Mouse (Mus musculus): Measurements from ENCODE around the gene Ccl2. TPM values are rescaled to one million over a fixed set of nuclear protein-coding genes. Genes with fewer than 3 reads are reported as not detected.

Gene Ccl2
- polyA plus RNA-seq, 1 experiment from 2014 or later, result 3.6 TPM

- Histone ChIP-seq H3K36me3 (ENCODE audit: control insufficient read depth, insufficient read depth, low read length) (no peaks in the 10 kb centered on the region), H3K9me3 (ENCODE audit: control insufficient read depth, low read length) (no peaks in the 10 kb centered on the region), H3K4me2 (ENCODE audit: low read length) (no peak overlapping the region), H3K27me3 (ENCODE audit: control insufficient read depth, insufficient read depth, low read length) (no peaks in the 10 kb centered on the region), H3K4me1 (ENCODE audit: control insufficient read depth, insufficient read depth, low read length) (no peaks in the 10 kb centered on the region), H3K4me3 (replicated peaks; ENCODE audit: low read depth, low read length) (no peak overlapping the region), H3K27ac (replicated peaks; ENCODE audit: low read depth, low read length) (no peak overlapping the region), H3K9ac (replicated peaks; ENCODE audit: low read length) (no peak overlapping the region)
- no peak for ATAC-seq (ENCODE audit: low FRiP score, low TSS enrichment)
- WGBS, result 88% methylated on average over 3 of the region's 3 CpGs
- no peak for DNase-seq
Observed at GRCm38 (mm10) chr11:82073686-82074085, 38.3 kb downstream of the Ccl2 start.

- H3K4me2 ChIP-seq (ENCODE audit: low read length), result no peak overlapping the region
- 82% methylated on average over 3 of the region's 3 CpGs for WGBS
- DNase-seq (no peak), ATAC-seq (ENCODE audit: low FRiP score, low TSS enrichment) (no peak)
- H3K9ac ChIP-seq (replicated peaks; ENCODE audit: low read length), result no peak overlapping the region
- no peaks in the 10 kb centered on the region for H3K36me3 ChIP-seq (ENCODE audit: control insufficient read depth, insufficient read depth, low read length)
- H3K4me1 ChIP-seq (ENCODE audit: control insufficient read depth, insufficient read depth, low read length), result no peaks in the 10 kb centered on the region
- H3K4me3 ChIP-seq (replicated peaks; ENCODE audit: low read depth, low read length), result no peak overlapping the region
- no peaks in the 10 kb centered on the region for H3K9me3 ChIP-seq (ENCODE audit: control insufficient read depth, low read length)
- H3K27me3 ChIP-seq (ENCODE audit: control insufficient read depth, insufficient read depth, low read length), result no peaks in the 10 kb centered on the region
- H3K27ac ChIP-seq (replicated peaks; ENCODE audit: low read depth, low read length), result no peak overlapping the region
Observed at GRCm38 (mm10) chr11:82077031-82077430, 41.7 kb downstream of the Ccl2 start.

DNA sequence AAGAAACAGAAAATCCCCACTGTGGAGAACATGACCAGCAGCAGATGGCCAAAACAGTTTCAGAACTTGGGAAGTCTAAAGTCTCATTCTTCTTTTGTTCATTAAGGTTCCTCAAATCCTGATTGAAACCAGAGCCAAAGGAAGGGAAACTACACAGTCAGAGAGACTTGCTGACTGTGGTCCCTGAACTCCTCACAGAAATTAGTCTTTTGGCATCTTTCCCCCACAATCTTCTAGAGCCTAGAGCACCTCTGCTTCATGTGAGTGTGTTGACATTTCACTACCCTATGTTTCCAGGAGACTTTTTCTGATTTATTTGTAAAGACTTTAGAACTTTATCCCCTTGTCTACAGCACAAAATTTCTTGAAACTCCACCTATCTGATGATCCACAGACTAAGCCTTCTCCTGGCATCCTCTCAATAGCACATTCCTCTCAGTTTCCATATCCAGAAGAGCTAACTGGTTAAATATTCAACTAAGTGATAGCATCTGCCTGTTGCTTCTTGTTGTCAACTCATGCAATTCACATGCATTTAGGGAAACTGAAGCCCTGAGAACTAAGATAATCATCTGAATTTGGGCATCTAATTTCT lies 42.9 kb downstream of the Ccl2 start:
- Histone ChIP-seq H3K9me3 (ENCODE audit: control insufficient read depth, low read length) (no peaks in the 10 kb centered on the region), H3K4me1 (ENCODE audit: control insufficient read depth, insufficient read depth, low read length) (no peaks in the 10 kb centered on the region), H3K36me3 (ENCODE audit: control insufficient read depth, insufficient read depth, low read length) (no peaks in the 10 kb centered on the region), H3K27me3 (ENCODE audit: control insufficient read depth, insufficient read depth, low read length) (no peaks in the 10 kb centered on the region), H3K9ac (replicated peaks; ENCODE audit: low read length) (no peak overlapping the region), H3K4me3 (replicated peaks; ENCODE audit: low read depth, low read length) (no peak overlapping the region), H3K4me2 (ENCODE audit: low read length) (no peak overlapping the region), H3K27ac (replicated peaks; ENCODE audit: low read depth, low read length) (no peak overlapping the region)
- DNase-seq, result no peak
- no peak for ATAC-seq (ENCODE audit: low FRiP score, low TSS enrichment)

GRCm38 (mm10) chr11:82080865-82081264 lies 45.5 kb downstream of the Ccl2 start:
- no peaks in the 10 kb centered on the region for H3K9me3 ChIP-seq (ENCODE audit: control insufficient read depth, low read length)
- H3K4me2 ChIP-seq (ENCODE audit: low read length), result no peak overlapping the region
- no peaks in the 10 kb centered on the region for H3K4me1 ChIP-seq (ENCODE audit: control insufficient read depth, insufficient read depth, low read length)
- no peak overlapping the region for H3K9ac ChIP-seq (replicated peaks; ENCODE audit: low read length)
- H3K36me3 ChIP-seq (ENCODE audit: control insufficient read depth, insufficient read depth, low read length), result no peaks in the 10 kb centered on the region
- WGBS, result 81% methylated on average over 3 of the region's 3 CpGs
- H3K27me3 ChIP-seq (ENCODE audit: control insufficient read depth, insufficient read depth, low read length), result no peaks in the 10 kb centered on the region
- no peak overlapping the region for H3K4me3 ChIP-seq (replicated peaks; ENCODE audit: low read depth, low read length)
- no peak for ATAC-seq (ENCODE audit: low FRiP score, low TSS enrichment)
- no peak overlapping the region for H3K27ac ChIP-seq (replicated peaks; ENCODE audit: low read depth, low read length)
- DNase-seq, result no peak

DNA sequence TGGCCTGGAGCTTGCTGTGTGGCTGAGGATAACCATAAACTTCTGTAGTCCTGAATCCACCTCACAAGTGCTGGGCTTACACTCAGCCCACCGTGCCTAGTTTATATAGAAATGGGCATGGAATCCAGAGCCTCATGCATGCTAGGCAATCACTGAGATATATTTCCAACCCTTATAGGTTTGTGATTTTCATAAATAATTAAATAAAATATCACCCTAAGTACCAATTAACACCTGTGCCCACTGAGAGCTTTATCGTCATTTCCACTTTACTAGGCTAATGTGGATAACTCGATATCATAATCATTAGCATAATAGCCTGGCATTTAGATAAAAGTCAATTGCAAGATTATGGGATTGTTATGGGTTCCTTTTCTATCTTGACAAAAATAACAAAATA lies 49.0 kb downstream of the Ccl2 start:
- ATAC-seq (ENCODE audit: low FRiP score, low TSS enrichment) (no peak), DNase-seq (no peak)
- no peak overlapping the region for H3K4me2 ChIP-seq (ENCODE audit: low read length)
- H3K4me1 ChIP-seq (ENCODE audit: control insufficient read depth, insufficient read depth, low read length), result no peaks in the 10 kb centered on the region
- no peaks in the 10 kb centered on the region for H3K9me3 ChIP-seq (ENCODE audit: control insufficient read depth, low read length)
- WGBS, result 89% methylated on average over 3 of the region's 3 CpGs
- H3K27me3 ChIP-seq (ENCODE audit: control insufficient read depth, insufficient read depth, low read length), result no peaks in the 10 kb centered on the region
- H3K36me3 ChIP-seq (ENCODE audit: control insufficient read depth, insufficient read depth, low read length), result no peaks in the 10 kb centered on the region
- no peak overlapping the region for H3K9ac ChIP-seq (replicated peaks; ENCODE audit: low read length)
- no peak overlapping the region for H3K27ac ChIP-seq (replicated peaks; ENCODE audit: low read depth, low read length)
- no peak overlapping the region for H3K4me3 ChIP-seq (replicated peaks; ENCODE audit: low read depth, low read length)

Other genes starting within 250 kb of the Ccl2 start
- gene 5530401A14Rik, start 174.9 kb upstream of the Ccl2 start, polyA plus RNA-seq (2014; fragmentation: Nextera tagmentation; extraction: Ambion mirVana), result 0.64 and 0.73 TPM in 2 replicates
- gene Asic2, start 67.1 kb upstream of the Ccl2 start, polyA plus RNA-seq (2014; fragmentation: Nextera tagmentation; extraction: Ambion mirVana), result 8.7 and 11.4 TPM in 2 replicates
- gene Gm17268, start 3.0 kb downstream of the Ccl2 start, polyA plus RNA-seq (2014; fragmentation: Nextera tagmentation; extraction: Ambion mirVana), result not detected in 2 replicates
- gene Ccl7, start 10.1 kb downstream of the Ccl2 start, polyA plus RNA-seq (2014; fragmentation: Nextera tagmentation; extraction: Ambion mirVana), result 1.9 TPM in 1 of 2 replicates, not detected in the other
- gene Ccl11, start 22.3 kb downstream of the Ccl2 start, polyA plus RNA-seq (2014; fragmentation: Nextera tagmentation; extraction: Ambion mirVana), result 0.20 TPM in 1 of 2 replicates, not detected in the other
- 6.2 TPM in 1 of 2 replicates, not detected in the other for gene Ccl12, start 66.3 kb downstream of the Ccl2 start, polyA plus RNA-seq (2014; fragmentation: Nextera tagmentation; extraction: Ambion mirVana)
- gene Ccl8, start 79.6 kb downstream of the Ccl2 start, polyA plus RNA-seq (2014; fragmentation: Nextera tagmentation; extraction: Ambion mirVana), result not detected in 2 replicates

Data from midbrain, embryonic 14.5 days (tissue).